Mouse (Mus musculus) heart, embryonic 12.5 days (tissue): ENCODE data around the gene Defa31. TPM values are rescaled to one million over a fixed set of nuclear protein-coding genes. Genes with fewer than 3 reads are reported as not detected.
"Not testable (repeated sequence)": the region's sequence is repeated elsewhere in the genome, so short reads cannot be mapped to it uniquely, and the experiment has no call there.

Experiments used
- ATAC-seq: fragments of 200-750 bp; cut with Nextera tagmentation; 2 replicates; pipeline ENCODE4 v1.8.0; 2017; ENCODE audit warnings: moderate TSS enrichment, moderate library complexity; ENCODE audit not compliant: insufficient number of reproducible peaks, low FRiP score
- H3K27ac ChIP-seq: fragments of 300-500 bp; sonication (generic); 2 replicates; pipeline ENCODE4 v1.5.1; 2016; ENCODE audit warnings: mild to moderate bottlenecking, moderate library complexity; ENCODE audit not compliant: poor library complexity, severe bottlenecking
- H3K27me3 ChIP-seq: fragments of 300-500 bp; sonication (generic); replicated peaks from 2 replicates; pipeline ENCODE4 v1.6.1; 2016; ENCODE audit warnings: mild to moderate bottlenecking, moderate library complexity
- H3K36me3 ChIP-seq: fragments of 300-500 bp; sonication (generic); 2 replicates; pipeline ENCODE4 v1.6.1; 2016; ENCODE audit warnings: mild to moderate bottlenecking, moderate library complexity
- H3K4me1 ChIP-seq: fragments of 300-500 bp; sonication (generic); replicated peaks from 2 replicates; pipeline ENCODE4 v1.6.1; 2016; ENCODE audit warnings: mild to moderate bottlenecking
- H3K4me2 ChIP-seq: fragments of 300-500 bp; sonication (generic); 2 replicates; pipeline ENCODE4 v1.6.1; 2016; ENCODE audit warnings: mild to moderate bottlenecking, moderate library complexity
- H3K4me3 ChIP-seq: fragments of 300-500 bp; sonication (generic); 2 replicates; pipeline ENCODE4 v1.5.1; 2016; ENCODE audit warnings: mild to moderate bottlenecking
- H3K9ac ChIP-seq: fragments of 300-500 bp; sonication (generic); 2 replicates; pipeline ENCODE4 v1.6.1; 2016; ENCODE audit warnings: mild to moderate bottlenecking, moderate library complexity
- H3K9me3 ChIP-seq: fragments of 300-500 bp; sonication (generic); replicated peaks from 2 replicates; pipeline ENCODE4 v1.6.1; 2016; ENCODE audit warnings: mild to moderate bottlenecking, moderate library complexity
- WGBS: fragments of 180-500 bp; shearing (Covaris S2); methylation state at CpG from one replicate; pipeline ENCODE4 v1.1.7; 2016; 5-methylcytosine and 5-hydroxymethylcytosine counted together
- polyA plus RNA-seq: library from polyadenylated mRNA; unstranded; fragments of >200 nt; fragmentation: Nextera tagmentation; extraction: Ambion mirVana; gene quantifications from 2 replicates; pipeline ENCODE4 v1.2.1, GENCODE M21; 2016

The Defa31 gene
- polyA plus RNA-seq = not detected in 2 replicates

DNA sequence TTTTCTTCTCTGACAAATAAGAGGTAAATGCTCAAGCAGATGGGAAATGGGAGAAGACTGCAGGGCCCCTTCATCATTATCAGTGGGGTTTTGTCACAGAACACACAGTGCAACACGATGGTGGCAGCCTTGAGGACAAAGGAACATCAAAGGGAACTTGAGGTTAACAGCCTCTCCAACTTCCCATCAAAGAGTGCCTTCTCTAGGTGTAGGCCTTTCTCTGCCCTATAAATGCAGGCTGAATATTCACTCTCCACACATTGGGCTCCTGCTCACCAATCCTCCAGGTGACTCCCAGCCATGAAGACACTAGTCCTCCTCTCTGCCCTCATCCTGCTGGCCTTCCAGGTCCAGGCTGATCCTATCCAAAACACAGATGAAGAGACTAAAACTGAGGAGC is at the start of gene Defa31:
Gene Defa31 (plus strand): TSS at position 301 of the 400 bp plus-strand sequence.
- ATAC-seq, H3K4me2 ChIP-seq, H3K9ac ChIP-seq, H3K4me3 ChIP-seq, H3K4me1 ChIP-seq, H3K27me3 ChIP-seq, H3K27ac ChIP-seq, H3K36me3 ChIP-seq, H3K9me3 ChIP-seq: not testable (repeated sequence)
- no CpG with 5 or more reads among the region's 1 CpGs for WGBS

GRCm38 (mm10) chr8:21161977-21162376 is 29.4 kb upstream of the Defa31 start, which contains the start of gene Defa22:
Defa22 (plus strand) TSS chr8:21162277.
- H3K9me3 ChIP-seq, H3K4me2 ChIP-seq, H3K27ac ChIP-seq, H3K4me3 ChIP-seq, H3K27me3 ChIP-seq, ATAC-seq, H3K4me1 ChIP-seq, H3K9ac ChIP-seq, H3K36me3 ChIP-seq: not testable (repeated sequence)
- WGBS = no CpG with 5 or more reads among the region's 1 CpGs

GRCm38 (mm10) chr8:21201261-21201660 is 9.8 kb downstream of the Defa31 start, which contains the start of gene Gm15293:
Gm15293 (plus strand) TSS chr8:21201561.
- not testable (repeated sequence) for H3K27me3 ChIP-seq, H3K9me3 ChIP-seq, H3K4me3 ChIP-seq, H3K36me3 ChIP-seq, H3K4me2 ChIP-seq, H3K9ac ChIP-seq, H3K4me1 ChIP-seq, H3K27ac ChIP-seq, ATAC-seq
- no CpG with 5 or more reads among the region's 1 CpGs for WGBS

Other genes with a start within 250 kb of the Defa31 start
- gene AY761185, start 246.9 kb upstream of the Defa31 start, polyA plus RNA-seq = not detected in 2 replicates
- not detected in 2 replicates for gene Defa21, start 166.1 kb upstream of the Defa31 start, polyA plus RNA-seq
- not detected in 2 replicates for gene Defa23, start 136.6 kb upstream of the Defa31 start, polyA plus RNA-seq
- not detected in 2 replicates for gene Defa35, start 126.6 kb upstream of the Defa31 start, polyA plus RNA-seq
- not detected in 2 replicates for gene Defa25, start 107.2 kb upstream of the Defa31 start, polyA plus RNA-seq
- gene Gm14851, start 95.6 kb upstream of the Defa31 start, polyA plus RNA-seq = not detected in 2 replicates
- gene Defa30, start 57.0 kb upstream of the Defa31 start, polyA plus RNA-seq = not detected in 2 replicates
- not detected in 2 replicates for gene Defa22, start 29.3 kb upstream of the Defa31 start, polyA plus RNA-seq
- gene Gm15293, start 9.9 kb downstream of the Defa31 start, polyA plus RNA-seq = not detected in 2 replicates
- not detected in 2 replicates for gene Gm15292, start 58.1 kb downstream of the Defa31 start, polyA plus RNA-seq
- not detected in 2 replicates for gene Defa27, start 123.9 kb downstream of the Defa31 start, polyA plus RNA-seq
- gene Defa29, start 135.4 kb downstream of the Defa31 start, polyA plus RNA-seq = not detected in 2 replicates
- gene Defa2, start 186.9 kb downstream of the Defa31 start, polyA plus RNA-seq = not detected in 2 replicates
- gene Defa33, start 200.2 kb downstream of the Defa31 start, polyA plus RNA-seq = not detected in 2 replicates
- not detected in 2 replicates for gene Defa36, start 235.8 kb downstream of the Defa31 start, polyA plus RNA-seq